Mouse (Mus musculus) inflammation-experienced regulatory T-cells (primary cell): ENCODE data around the gene Sun1. TPM values are rescaled to one million over a fixed set of nuclear protein-coding genes. Genes with fewer than 3 reads are reported as not detected.

Experiments
- polyA plus RNA-seq, 2 experiments: library from polyadenylated mRNA; unstranded; fragments of 100-300 nt; shearing (Covaris generic); gene quantifications; one replicate each; pipeline ENCODE4 v1.2.1; 2017

Sun1 gene
- 10 to 100 TPM; 42.7 to 43.8 TPM for polyA plus RNA-seq

DNA sequence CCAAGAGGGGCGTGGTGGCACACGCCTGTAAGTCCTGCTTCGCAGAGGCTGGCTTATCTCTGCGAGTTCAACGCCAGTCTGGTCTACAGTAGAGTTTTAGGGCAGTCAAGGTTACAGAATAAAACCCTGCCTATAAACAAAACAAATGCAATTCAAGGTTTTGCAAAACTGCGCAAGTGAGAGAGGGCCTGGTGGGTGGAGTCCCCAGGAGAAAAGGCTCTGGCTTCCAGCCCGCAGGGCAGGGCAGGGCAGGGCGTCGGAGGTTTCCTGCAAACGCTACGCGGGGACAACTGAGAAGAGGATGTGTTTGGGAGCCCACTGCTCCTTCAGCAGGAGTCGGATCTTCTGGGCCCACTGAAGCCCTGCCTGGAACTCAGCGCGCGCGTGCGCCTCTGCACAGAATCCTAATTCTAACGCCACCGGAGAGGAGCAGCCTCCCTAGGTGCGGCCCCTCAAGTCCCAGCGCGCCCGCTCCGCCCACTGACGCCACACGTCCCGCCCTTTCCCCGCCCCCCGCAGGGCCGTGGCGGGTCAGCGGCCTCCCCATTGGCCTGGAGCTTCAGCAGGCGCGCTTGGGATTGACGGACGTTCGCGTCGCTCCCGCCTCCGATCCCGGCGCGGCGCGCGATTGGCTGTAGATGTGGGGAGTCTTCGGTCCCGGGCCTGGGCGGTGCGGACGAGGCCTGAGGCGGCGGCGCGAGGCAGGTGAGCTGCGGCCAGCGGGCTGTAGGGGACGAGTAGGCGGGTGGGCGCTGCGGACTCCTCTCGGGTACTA, at the start of gene Sun1:
TSS of gene Sun1 (plus strand) at position 643 of the 775 bp plus-strand sequence.

GRCm38 (mm10) chr5:139252081-139252909, 51.9 kb downstream of the Sun1 start, which contains the start of gene Get4:
Get4 (plus strand) TSS chr5:139252324.

Other genes with a start within 250 kb of the Sun1 start
- gene Pdgfa, start 203.3 kb upstream of the Sun1 start, polyA plus RNA-seq: under 1 TPM; 0.29 to 0.77 TPM
- gene Prkar1b, start 50.6 kb upstream of the Sun1 start, polyA plus RNA-seq: 1 to 10 TPM in 1 of 2 experiments, under 1 TPM in 1; 0.89 to 4.0 TPM
- 10 to 100 TPM; 20.3 to 20.6 TPM for gene Dnaaf5, start 50.4 kb upstream of the Sun1 start, polyA plus RNA-seq
- gene Get4, start 51.7 kb downstream of the Sun1 start, polyA plus RNA-seq: 100 to 1,000 TPM; 115 to 128 TPM
- 10 to 100 TPM in 1 of 2 experiments, 1 to 10 TPM in 1; 6.1 to 36.7 TPM for gene Adap1, start 125.0 kb downstream of the Sun1 start, polyA plus RNA-seq
- gene Cox19, start 150.8 kb downstream of the Sun1 start, polyA plus RNA-seq: 10 to 100 TPM; 49.9 to 57.1 TPM
- gene Cyp2w1, start 152.0 kb downstream of the Sun1 start, polyA plus RNA-seq: not detected
- 10 to 100 TPM; 10.7 to 11.7 TPM for gene Gpr146, start 177.1 kb downstream of the Sun1 start, polyA plus RNA-seq
- under 1 TPM; 0.27 to 0.61 TPM for gene C130050O18Rik, start 204.6 kb downstream of the Sun1 start, polyA plus RNA-seq
- not detected for gene Gper1, start 222.5 kb downstream of the Sun1 start, polyA plus RNA-seq